Mouse (Mus musculus) adrenal gland, postnatal 36 days (tissue): ENCODE results near the gene Trmt1. TPM values are rescaled to one million over a fixed set of nuclear protein-coding genes. Genes with fewer than 3 reads are reported as not detected.

Source experiments
- total RNA-seq, 2 experiments: library from RNA; stranded (reverse); gene quantifications; 2 replicates each; pipeline ENCODE4 v1.2.3; 2021

The Trmt1 gene
- total RNA-seq, 2 experiments from 2014 or later, result 63.8 to 83.7 TPM

Other genes with a start within 250 kb of the Trmt1 start
- gene Ier2, start 23.5 kb upstream of the Trmt1 start, total RNA-seq, result 10 to 100 TPM; 33.9 to 37.4 TPM
- 10 to 100 TPM; 73.9 to 80.0 TPM for gene Nacc1, start 1.6 kb downstream of the Trmt1 start, total RNA-seq
- gene Lyl1, start 15.2 kb downstream of the Trmt1 start, total RNA-seq, result 1 to 10 TPM; 2.5 to 2.9 TPM
- under 1 TPM in 1 of 2 experiments, not detected in 1; 0.46 TPM for gene G430095P16Rik, start 36.7 kb downstream of the Trmt1 start, total RNA-seq
- 100 to 1,000 TPM in 1 of 2 experiments, 10 to 100 TPM in 1; 99.9 to 108 TPM for gene Nfix, start 114.0 kb downstream of the Trmt1 start, total RNA-seq
- 1 to 10 TPM; 9.1 to 10.0 TPM for gene Dand5, start 136.5 kb downstream of the Trmt1 start, total RNA-seq
- gene Gadd45gip1, start 145.2 kb downstream of the Trmt1 start, total RNA-seq, result 10 to 100 TPM; 63.3 to 70.5 TPM
- gene Rad23a, start 154.4 kb downstream of the Trmt1 start, total RNA-seq, result 100 to 1,000 TPM; 116 to 119 TPM
- 100 to 1,000 TPM; 569 to 727 TPM for gene Calr, start 160.6 kb downstream of the Trmt1 start, total RNA-seq
- 10 to 100 TPM; 62.1 to 69.2 TPM for gene Farsa, start 170.7 kb downstream of the Trmt1 start, total RNA-seq
- gene Syce2, start 185.8 kb downstream of the Trmt1 start, total RNA-seq, result 10 to 100 TPM in 1 of 2 experiments, 1 to 10 TPM in 1; 8.7 to 11.5 TPM
- 10 to 100 TPM; 41.9 to 53.8 TPM for gene Gcdh, start 207.6 kb downstream of the Trmt1 start, total RNA-seq
- under 1 TPM in 1 of 2 experiments, not detected in 1; 0.20 TPM for gene Klf1, start 215.6 kb downstream of the Trmt1 start, total RNA-seq
- gene Dnase2a, start 222.3 kb downstream of the Trmt1 start, total RNA-seq, result 10 to 100 TPM in 1 of 2 experiments, 1 to 10 TPM in 1; 9.5 to 10.3 TPM